Mouse (Mus musculus): ENCODE results near the gene Gm34653. TPM values are rescaled to one million over a fixed set of nuclear protein-coding genes. Genes with fewer than 3 reads are reported as not detected.
"Not testable (repeated sequence)": the region's sequence is repeated elsewhere in the genome, so short reads cannot be mapped to it uniquely, and the experiment has no call there.

Gm34653 gene
- not detected in 2 replicates for polyA plus RNA-seq (2015; fragmentation: Nextera tagmentation; extraction: Ambion mirVana)

- H3K4me1 ChIP-seq; H3K9me3 ChIP-seq; H3K36me3 ChIP-seq; H3K27ac ChIP-seq (replicated peaks); H3K4me2 ChIP-seq; H3K4me3 ChIP-seq; H3K9ac ChIP-seq; ATAC-seq (ENCODE audit: extremely low read depth, insufficient number of reproducible peaks, low FRiP score, low TSS enrichment): not testable (repeated sequence)
- H3K27me3 ChIP-seq (replicated peaks) = peaks cover 28% of the 10 kb centered on the region
- WGBS = 54% methylated on average over 11 of the region's 11 CpGs
Measured at GRCm38 (mm10) chr2:34832766-34833457, at the start of gene Gm34653. Gene Gm34653, plus strand, starts transcription at chr2:34833007.

- Histone ChIP-seq H3K36me3 (peaks cover 71% of the 10 kb centered on the region), H3K27ac (replicated peaks) (peak overlapping the region; percentile 82), H3K9me3 (no peaks in the 10 kb centered on the region), H3K4me3 (no peak overlapping the region), H3K27me3 (replicated peaks) (no peaks in the 10 kb centered on the region), H3K4me1 (peaks cover 15% of the 10 kb centered on the region), H3K9ac (peak overlapping the region; percentile 52; the same call in 1 of the 2 replicates), H3K4me2 (peak overlapping the region; percentile 45)
- peak; percentile 83 for ATAC-seq (ENCODE audit: extremely low read depth, insufficient number of reproducible peaks, low FRiP score, low TSS enrichment)
- 44% methylated on average over 14 of the region's 14 CpGs for WGBS
Measured at GRCm38 (mm10) chr2:34783064-34784020, 49.5 kb upstream of the Gm34653 start.

GRCm38 (mm10) chr2:34784085-34784484 is 48.7 kb upstream of the Gm34653 start:
- no peak overlapping the region for H3K4me2 ChIP-seq
- H3K9ac ChIP-seq = no peak overlapping the region
- no peaks in the 10 kb centered on the region for H3K27me3 ChIP-seq (replicated peaks)
- peaks cover 63% of the 10 kb centered on the region for H3K36me3 ChIP-seq
- H3K4me3 ChIP-seq = no peak overlapping the region
- WGBS = 81% methylated on average over 2 of the region's 2 CpGs
- peak overlapping the region; percentile 82; the same call in 1 of the 2 replicates for H3K27ac ChIP-seq (replicated peaks)
- peaks cover 19% of the 10 kb centered on the region for H3K4me1 ChIP-seq
- no peaks in the 10 kb centered on the region for H3K9me3 ChIP-seq
- ATAC-seq (ENCODE audit: extremely low read depth, insufficient number of reproducible peaks, low FRiP score, low TSS enrichment) = no peak

GRCm38 (mm10) chr2:34790282-34790681 is 42.5 kb upstream of the Gm34653 start:
- Histone ChIP-seq H3K9me3 (0 out of 2 replicates have a peak, but pooled peaks cover 4% of the 10 kb centered on the region), H3K4me2 (no peak overlapping the region), H3K27ac (replicated peaks) (no peak overlapping the region), H3K27me3 (replicated peaks) (no peaks in the 10 kb centered on the region), H3K4me3 (no peak overlapping the region), H3K9ac (no peak overlapping the region), H3K4me1 (peaks cover 6% of the 10 kb centered on the region; the same call in 1 of the 2 replicates), H3K36me3 (peaks cover 42% of the 10 kb centered on the region)
- 86% methylated on average over 8 of the region's 8 CpGs for WGBS
- ATAC-seq (ENCODE audit: extremely low read depth, insufficient number of reproducible peaks, low FRiP score, low TSS enrichment) = no peak

GRCm38 (mm10) chr2:34792543-34792942 is 40.3 kb upstream of the Gm34653 start:
- H3K4me1 ChIP-seq; H3K27me3 ChIP-seq (replicated peaks); ATAC-seq (ENCODE audit: extremely low read depth, insufficient number of reproducible peaks, low FRiP score, low TSS enrichment); H3K9ac ChIP-seq; H3K27ac ChIP-seq (replicated peaks); H3K9me3 ChIP-seq; H3K4me2 ChIP-seq; H3K4me3 ChIP-seq: not testable (repeated sequence)
- WGBS = 85% methylated on average over 2 of the region's 2 CpGs
- peaks cover 46% of the 10 kb centered on the region for H3K36me3 ChIP-seq

GRCm38 (mm10) chr2:34794511-34794910 is 38.3 kb upstream of the Gm34653 start:
- no peak overlapping the region for H3K27ac ChIP-seq (replicated peaks)

GRCm38 (mm10) chr2:34795426-34795825 is 37.4 kb upstream of the Gm34653 start:
- Histone ChIP-seq H3K27ac (replicated peaks) (no peak overlapping the region), H3K4me1 (peaks cover 13% of the 10 kb centered on the region), H3K36me3 (peaks cover 38% of the 10 kb centered on the region), H3K9me3 (0 out of 2 replicates have a peak, but pooled peaks cover 4% of the 10 kb centered on the region), H3K9ac (no peak overlapping the region), H3K4me3 (no peak overlapping the region), H3K4me2 (no peak overlapping the region), H3K27me3 (replicated peaks) (no peaks in the 10 kb centered on the region)
- ATAC-seq (ENCODE audit: extremely low read depth, insufficient number of reproducible peaks, low FRiP score, low TSS enrichment) = no peak
- 83% methylated on average over 7 of the region's 7 CpGs for WGBS

More at GRCm38 (mm10) chr2:34794511-34794910, 38.3 kb upstream of the Gm34653 start:
- Histone ChIP-seq H3K9ac (no peak overlapping the region), H3K9me3 (0 out of 2 replicates have a peak, but pooled peaks cover 4% of the 10 kb centered on the region), H3K4me3 (no peak overlapping the region), H3K4me1 (peaks cover 8% of the 10 kb centered on the region; the same call in 1 of the 2 replicates), H3K27me3 (replicated peaks) (no peaks in the 10 kb centered on the region), H3K36me3 (peaks cover 46% of the 10 kb centered on the region), H3K4me2 (no peak overlapping the region)
- ATAC-seq (ENCODE audit: extremely low read depth, insufficient number of reproducible peaks, low FRiP score, low TSS enrichment) = no peak
- WGBS = 81% methylated on average over 2 of the region's 2 CpGs

- WGBS = 4% methylated on average over 44 of the region's 44 CpGs
- no peaks in the 10 kb centered on the region for H3K27me3 ChIP-seq (replicated peaks)
- H3K9ac ChIP-seq = peak within 1 kb of the TSS; percentile 86
- H3K27ac ChIP-seq (replicated peaks) = peak within 1 kb of the TSS; percentile 77
- no peaks in the 10 kb centered on the region for H3K9me3 ChIP-seq
- H3K4me2 ChIP-seq = peak within 1 kb of the TSS; percentile 85
- peak; percentile 75 for ATAC-seq (ENCODE audit: extremely low read depth, insufficient number of reproducible peaks, low FRiP score, low TSS enrichment)
- H3K36me3 ChIP-seq = peaks cover 30% of the 10 kb centered on the region
- peaks cover 29% of the 10 kb centered on the region for H3K4me1 ChIP-seq
- peak within 1 kb of the TSS; percentile 71 for H3K4me3 ChIP-seq
Measured at GRCm38 (mm10) chr2:34799357-34800256, 33.2 kb upstream of the Gm34653 start, which contains the start of gene Rabepk. Gene Rabepk, minus strand, starts transcription at chr2:34799912.

- Histone ChIP-seq H3K4me3 (peak overlapping the region; percentile 71; the same call in 1 of the 2 replicates), H3K9me3 (no peaks in the 10 kb centered on the region), H3K4me1 (peaks cover 35% of the 10 kb centered on the region), H3K27ac (replicated peaks) (peak overlapping the region; percentile 77; the same call in 1 of the 2 replicates), H3K9ac (peak overlapping the region; percentile 86; the same call in 1 of the 2 replicates), H3K4me2 (peak overlapping the region; percentile 85), H3K27me3 (replicated peaks) (no peaks in the 10 kb centered on the region), H3K36me3 (peaks cover 27% of the 10 kb centered on the region)
- no peak for ATAC-seq (ENCODE audit: extremely low read depth, insufficient number of reproducible peaks, low FRiP score, low TSS enrichment)
- WGBS = 59% methylated on average over 7 of the region's 7 CpGs
Measured at GRCm38 (mm10) chr2:34800371-34800770, 32.4 kb upstream of the Gm34653 start.
